Mouse (Mus musculus) forebrain, embryonic 14.5 days (tissue): ENCODE results near the gene Il1r2. TPM values are rescaled to one million over a fixed set of nuclear protein-coding genes. Genes with fewer than 3 reads are reported as not detected.

Experiments used
- ATAC-seq: fragments of 200-750 bp; cut with Nextera tagmentation; 2 replicates; pipeline ENCODE4 v1.8.0; 2017; ENCODE audit warnings: mild to moderate bottlenecking, moderate library complexity
- DNase-seq: peaks from one replicate; pipeline ENCODE4 v3.0.0-alpha.2; 2015; ENCODE audit warnings: low spot score
- H3K27ac ChIP-seq: fragments of 300-500 bp; sonication (generic); 2 replicates; pipeline ENCODE4 v1.5.1; 2014; ENCODE audit warnings: low read depth, mild to moderate bottlenecking, control low read depth, low read length, moderate library complexity
- H3K27me3 ChIP-seq: fragments of 300-500 bp; sonication (generic); replicated peaks from 2 replicates; pipeline ENCODE4 v1.6.1; 2014; ENCODE audit warnings: low read length, control low read depth, mixed read lengths; ENCODE audit not compliant: control insufficient read depth, insufficient read depth
- H3K36me3 ChIP-seq: fragments of 300-500 bp; sonication (generic); 2 replicates; pipeline ENCODE4 v1.6.1; 2014; ENCODE audit warnings: low read length, control low read depth; ENCODE audit not compliant: control insufficient read depth, insufficient read depth
- H3K4me1 ChIP-seq: fragments of 300-500 bp; sonication (generic); 2 replicates; pipeline ENCODE4 v1.6.1; 2014; ENCODE audit warnings: antibody characterized with exemption, low read length, control low read depth; ENCODE audit not compliant: control insufficient read depth, insufficient read depth
- H3K4me2 ChIP-seq: fragments of 300-500 bp; sonication (generic); 2 replicates; pipeline ENCODE4 v1.6.1; 2014; ENCODE audit warnings: mild to moderate bottlenecking, control low read depth, low read length
- H3K4me3 ChIP-seq: fragments of 300-500 bp; sonication (generic); 2 replicates; pipeline ENCODE4 v1.5.1; 2014; ENCODE audit warnings: low read depth, low read length, control low read depth
- H3K9ac ChIP-seq: fragments of 300-500 bp; sonication (generic); 2 replicates; pipeline ENCODE4 v1.6.1; 2014; ENCODE audit warnings: mild to moderate bottlenecking, low read length, control low read depth, moderate library complexity
- H3K9me3 ChIP-seq: fragments of 300-500 bp; sonication (generic); replicated peaks from 2 replicates; pipeline ENCODE4 v1.6.1; 2016; ENCODE audit warnings: low read length, control low read depth, mixed read lengths; ENCODE audit not compliant: control insufficient read depth
- WGBS: fragments of 180-500 bp; shearing (Covaris S2); extraction: QIAGEN DNeasy Blood & Tissue Kit; methylation state at CpG from one replicate; pipeline ENCODE4 v1.1.7; 2014; 5-methylcytosine and 5-hydroxymethylcytosine counted together
- polyA plus RNA-seq: library from polyadenylated mRNA; unstranded; fragments of >200 nt; fragmentation: Nextera tagmentation; extraction: Ambion mirVana; gene quantifications from 2 replicates; pipeline ENCODE4 v1.2.1, GENCODE M21; 2014

Gene Il1r2
- polyA plus RNA-seq, 1 experiment from 2014 or later = 0.38 TPM

- Histone ChIP-seq H3K9ac (no peak overlapping the region), H3K9me3 (no peaks in the 10 kb centered on the region), H3K4me3 (no peak overlapping the region), H3K27me3 (no peaks in the 10 kb centered on the region), H3K36me3 (no peaks in the 10 kb centered on the region), H3K4me2 (no peak overlapping the region), H3K27ac (no peak overlapping the region), H3K4me1 (no peaks in the 10 kb centered on the region)
- no peak for ATAC-seq
- no peak for DNase-seq
- WGBS = 79% methylated on average over 7 of the region's 7 CpGs
Measured at GRCm38 (mm10) chr1:40055051-40055450, 18.8 kb upstream of the Il1r2 start.

GRCm38 (mm10) chr1:40055963-40056362, 17.9 kb upstream of the Il1r2 start:
- no peak overlapping the region for H3K4me2 ChIP-seq
- H3K9me3 ChIP-seq = no peaks in the 10 kb centered on the region
- WGBS = 81% methylated on average over 5 of the region's 5 CpGs
- H3K36me3 ChIP-seq = no peaks in the 10 kb centered on the region
- DNase-seq = no peak
- no peak overlapping the region for H3K9ac ChIP-seq
- no peaks in the 10 kb centered on the region for H3K27me3 ChIP-seq
- H3K4me3 ChIP-seq = no peak overlapping the region
- H3K4me1 ChIP-seq = no peaks in the 10 kb centered on the region
- no peak for ATAC-seq
- H3K27ac ChIP-seq = no peak overlapping the region

GRCm38 (mm10) chr1:40057351-40057750, 16.5 kb upstream of the Il1r2 start:
- H3K27ac ChIP-seq = no peak overlapping the region
- H3K4me2 ChIP-seq = no peak overlapping the region
- no peaks in the 10 kb centered on the region for H3K27me3 ChIP-seq
- no peaks in the 10 kb centered on the region for H3K9me3 ChIP-seq
- WGBS = 83% methylated on average over 5 of the region's 5 CpGs
- ATAC-seq (no peak), DNase-seq (no peak)
- no peak overlapping the region for H3K4me3 ChIP-seq
- no peak overlapping the region for H3K9ac ChIP-seq
- no peaks in the 10 kb centered on the region for H3K4me1 ChIP-seq
- no peaks in the 10 kb centered on the region for H3K36me3 ChIP-seq

GRCm38 (mm10) chr1:40058013-40058412, 15.9 kb upstream of the Il1r2 start:
- WGBS = 52% methylated on average over 11 of the region's 11 CpGs
- no peak for DNase-seq
- Histone ChIP-seq H3K27ac (no peak overlapping the region), H3K27me3 (no peaks in the 10 kb centered on the region), H3K4me3 (no peak overlapping the region), H3K9ac (no peak overlapping the region), H3K4me2 (no peak overlapping the region), H3K9me3 (no peaks in the 10 kb centered on the region), H3K36me3 (no peaks in the 10 kb centered on the region), H3K4me1 (no peaks in the 10 kb centered on the region)
- ATAC-seq = no peak

- DNase-seq (no peak), ATAC-seq (no peak)
- no peaks in the 10 kb centered on the region for H3K36me3 ChIP-seq
- no peak overlapping the region for H3K4me2 ChIP-seq
- no peak overlapping the region for H3K4me3 ChIP-seq
- H3K4me1 ChIP-seq = no peaks in the 10 kb centered on the region
- no peaks in the 10 kb centered on the region for H3K27me3 ChIP-seq
- no peak overlapping the region for H3K27ac ChIP-seq
- H3K9ac ChIP-seq = no peak overlapping the region
- 88% methylated on average over 4 of the region's 4 CpGs for WGBS
- H3K9me3 ChIP-seq = no peaks in the 10 kb centered on the region
Measured at GRCm38 (mm10) chr1:40059122-40059774, 14.6 kb upstream of the Il1r2 start.

- WGBS = 86% methylated on average over 9 of the region's 9 CpGs
- Histone ChIP-seq H3K9ac (no peak overlapping the region), H3K4me1 (no peaks in the 10 kb centered on the region), H3K27ac (no peak overlapping the region), H3K27me3 (no peaks in the 10 kb centered on the region), H3K36me3 (no peaks in the 10 kb centered on the region), H3K4me3 (no peak overlapping the region), H3K9me3 (no peaks in the 10 kb centered on the region), H3K4me2 (no peak overlapping the region)
- ATAC-seq = no peak
- DNase-seq = no peak
Measured at GRCm38 (mm10) chr1:40061359-40061758, 12.5 kb upstream of the Il1r2 start.

GRCm38 (mm10) chr1:40063409-40063808, 10.5 kb upstream of the Il1r2 start:
- no peak for DNase-seq

GRCm38 (mm10) chr1:40064508-40064907, 9.4 kb upstream of the Il1r2 start:
- 90% methylated on average over 8 of the region's 8 CpGs for WGBS
- no peaks in the 10 kb centered on the region for H3K27me3 ChIP-seq

More at GRCm38 (mm10) chr1:40063409-40063808, 10.5 kb upstream of the Il1r2 start:
- Histone ChIP-seq H3K4me1 (no peaks in the 10 kb centered on the region), H3K27ac (no peak overlapping the region), H3K4me3 (no peak overlapping the region), H3K27me3 (no peaks in the 10 kb centered on the region), H3K4me2 (no peak overlapping the region), H3K9me3 (no peaks in the 10 kb centered on the region), H3K36me3 (no peaks in the 10 kb centered on the region), H3K9ac (no peak overlapping the region)
- 67% methylated on average over 4 of the region's 4 CpGs for WGBS
- ATAC-seq = no peak

GRCm38 (mm10) chr1:40072558-40072957, 1.3 kb upstream of the Il1r2 start:
- Histone ChIP-seq H3K4me2 (no peak overlapping the region), H3K4me3 (no peak overlapping the region), H3K27ac (no peak overlapping the region), H3K9ac (no peak overlapping the region), H3K4me1 (no peaks in the 10 kb centered on the region), H3K27me3 (no peaks in the 10 kb centered on the region), H3K36me3 (no peaks in the 10 kb centered on the region), H3K9me3 (no peaks in the 10 kb centered on the region)
- 87% methylated on average over 4 of the region's 4 CpGs for WGBS
- ATAC-seq (no peak), DNase-seq (no peak)

More at GRCm38 (mm10) chr1:40064508-40064907, 9.4 kb upstream of the Il1r2 start:
- Histone ChIP-seq H3K9me3 (no peaks in the 10 kb centered on the region), H3K27ac (no peak overlapping the region), H3K9ac (no peak overlapping the region), H3K4me3 (no peak overlapping the region), H3K4me1 (no peaks in the 10 kb centered on the region), H3K4me2 (no peak overlapping the region), H3K36me3 (no peaks in the 10 kb centered on the region)
- ATAC-seq (no peak), DNase-seq (no peak)
